Mouse (Mus musculus): ENCODE measurements at regions not wholly inside any gene's neighbourhood (a gene's known extent, or its start where the extent isn't known, plus 50 kb on each side); places are given as distances from the start of the nearest gene placed in this dataset.
A peak's percentile ranks its signal among the peaks of the same experiment; 100 is the strongest.

DNA sequence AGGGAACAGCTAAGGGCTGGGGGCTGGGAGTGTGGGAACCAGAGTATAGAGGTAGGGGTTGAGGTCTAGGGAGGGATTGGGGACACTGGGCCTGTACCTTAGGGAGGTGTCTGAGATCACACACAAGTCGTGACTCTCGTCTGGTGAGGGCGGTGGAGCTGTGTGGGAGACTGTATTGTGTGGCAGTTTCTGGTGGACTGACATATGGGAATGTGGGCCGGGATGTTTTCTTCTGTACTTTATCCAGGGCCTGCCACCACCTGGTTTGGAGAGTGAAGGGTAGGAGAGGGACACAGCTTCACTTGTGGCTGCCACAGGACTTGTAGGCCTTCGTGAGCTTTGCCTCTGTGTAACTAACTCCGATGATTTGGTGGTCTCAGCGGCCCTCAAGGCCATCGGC, 112.5 kb upstream of the A530016L24Rik start:
- DNase-seq (ENCODE audit: low read depth, low spot score): peak; percentile 64

DNA sequence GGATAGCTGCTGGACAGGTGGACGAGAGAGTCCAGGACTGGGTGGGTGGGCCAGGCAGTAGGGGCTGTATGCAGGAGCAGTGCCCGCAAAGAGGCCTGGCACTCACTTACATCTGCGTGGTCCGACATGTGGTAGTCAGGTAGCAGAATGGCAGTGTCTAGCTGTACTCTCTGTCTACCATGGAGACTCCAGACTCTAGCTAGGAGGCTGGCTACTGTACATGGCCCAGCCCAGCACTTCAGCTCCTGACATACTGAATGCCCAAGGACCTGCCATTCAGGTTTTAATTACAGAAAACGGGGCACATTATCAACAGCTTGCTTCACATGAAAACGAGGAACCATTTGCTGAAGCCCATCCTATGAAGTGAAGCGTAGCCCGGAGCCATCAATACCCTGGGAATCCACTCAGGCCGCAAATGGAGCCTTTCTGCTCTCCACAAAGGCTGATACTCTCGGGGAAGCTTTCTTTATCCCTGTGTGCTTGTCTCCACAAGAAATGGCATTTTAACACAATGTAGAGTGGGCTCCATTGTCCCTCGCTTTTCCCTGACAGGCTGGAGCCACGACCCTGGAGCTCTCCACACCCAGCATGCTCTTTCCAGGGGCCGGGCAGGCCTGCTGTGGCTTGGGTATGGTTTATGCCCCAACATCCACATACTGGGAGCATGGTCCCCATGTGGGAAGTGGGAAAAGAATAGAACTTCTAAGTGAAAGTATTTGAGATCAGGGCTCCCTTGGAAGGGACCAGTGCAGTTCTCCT, 110.6 kb upstream of the A530016L24Rik start:
- no peak for DNase-seq (ENCODE audit: low read depth, low spot score)

DNA sequence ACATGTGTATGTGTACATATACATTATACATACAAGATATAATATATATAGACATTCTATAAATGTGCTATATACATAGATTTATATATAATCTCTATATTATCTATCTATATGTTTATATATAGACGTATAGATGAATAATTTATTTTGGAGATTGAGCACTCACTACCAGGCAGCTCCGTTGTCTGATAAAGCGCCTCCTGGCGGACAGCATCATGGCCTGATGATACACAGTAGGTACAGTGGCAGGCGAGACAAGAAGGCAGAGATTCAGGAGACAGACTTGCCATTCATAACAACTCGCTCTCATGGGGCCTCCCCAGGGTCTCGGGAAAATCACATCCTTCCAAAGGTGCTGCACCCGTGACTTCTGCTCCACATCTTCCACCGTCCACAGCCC, 101.4 kb upstream of the A530016L24Rik start:
- DNase-seq (ENCODE audit: low read depth, low spot score): no peak

DNA sequence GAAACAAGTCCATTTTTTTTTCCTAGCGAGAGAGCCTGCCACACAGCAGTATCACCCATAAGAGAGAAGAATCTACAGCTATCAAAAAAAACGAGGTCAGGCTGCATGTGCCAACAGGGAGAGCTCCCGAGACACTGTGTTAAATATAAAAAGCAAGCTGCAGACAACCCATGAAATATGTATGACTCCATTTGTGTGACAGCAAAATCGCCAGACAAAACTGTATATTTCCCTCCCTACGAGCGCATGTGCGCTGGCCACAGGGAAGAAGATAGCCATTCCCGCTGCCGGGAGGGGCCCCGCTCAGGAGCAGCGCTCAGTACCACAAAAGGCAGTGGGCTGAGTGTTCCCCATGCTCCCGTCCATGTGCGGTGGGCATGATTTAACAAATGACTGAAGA, 93.3 kb upstream of the A530016L24Rik start:
- peak; percentile 14 for DNase-seq (ENCODE audit: low read depth, low spot score)

DNA sequence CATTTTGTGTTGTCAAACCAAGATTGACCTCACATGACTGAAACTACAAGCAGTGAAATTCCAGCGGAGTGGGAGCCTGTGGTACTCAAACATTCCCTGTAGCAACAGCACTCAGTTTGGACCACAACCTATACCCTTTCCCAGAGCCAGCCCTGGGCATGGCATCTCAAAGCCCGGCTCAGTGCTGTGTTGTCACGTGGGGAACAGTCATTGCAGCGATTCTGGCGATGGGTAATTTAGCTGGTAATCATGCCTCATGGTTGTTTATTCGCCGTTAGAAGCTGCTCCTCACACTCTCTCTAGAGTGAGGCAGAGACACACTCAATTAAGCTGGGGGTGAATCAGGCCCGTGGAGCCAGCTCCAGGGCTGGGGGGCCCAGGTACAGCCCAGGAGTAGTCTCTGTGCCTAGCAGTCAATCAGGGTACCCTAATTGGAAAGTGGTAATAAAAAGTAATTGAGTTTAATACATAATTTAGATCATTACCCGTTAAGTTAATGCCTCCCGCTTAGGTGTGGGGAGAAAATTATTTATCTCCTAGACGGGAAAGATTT, 85.5 kb upstream of the A530016L24Rik start:
- no peak for DNase-seq (ENCODE audit: low read depth, low spot score)

DNA sequence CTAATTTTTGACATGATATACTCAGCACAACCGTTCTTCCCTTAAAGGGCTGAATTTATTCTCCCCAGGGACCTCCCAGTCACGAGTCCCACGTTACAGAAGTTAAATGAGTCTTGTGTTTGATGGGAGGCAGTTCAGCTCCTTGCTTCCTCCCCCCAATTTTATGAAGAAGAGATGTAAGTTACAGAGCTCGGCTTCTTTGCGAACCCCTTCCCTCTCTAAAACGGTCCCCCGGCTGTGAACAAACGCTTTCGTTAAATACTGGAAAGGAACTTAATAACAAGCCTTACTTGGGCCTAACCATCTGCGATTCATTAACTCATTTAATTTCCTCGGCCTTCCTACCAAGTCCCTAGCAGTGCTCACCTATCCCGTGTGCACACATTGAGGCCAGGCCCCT, 84.9 kb upstream of the A530016L24Rik start:
- DNase-seq (ENCODE audit: low read depth, low spot score): no peak

DNA sequence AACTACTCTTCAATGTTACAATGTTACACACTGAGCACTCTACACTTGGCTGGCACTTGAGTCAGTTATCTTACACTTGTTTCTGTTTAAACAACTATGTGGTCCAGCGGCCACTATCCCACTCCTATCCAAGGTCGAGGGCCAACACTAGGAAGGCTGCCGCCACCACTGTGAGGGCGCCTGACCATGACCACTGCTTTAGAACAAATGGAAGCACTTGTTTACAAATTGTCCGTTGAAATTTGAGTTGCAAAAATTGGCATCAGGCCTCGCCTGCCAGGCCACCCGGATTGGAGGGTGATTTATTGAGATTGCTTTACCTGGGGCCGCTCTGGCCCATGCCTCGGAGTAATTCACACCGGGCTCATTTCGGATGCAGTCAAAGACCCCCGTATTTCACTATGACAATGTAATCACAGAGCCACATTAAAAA, 83.5 kb upstream of the A530016L24Rik start:
- DNase-seq (ENCODE audit: low read depth, low spot score): no peak

DNA sequence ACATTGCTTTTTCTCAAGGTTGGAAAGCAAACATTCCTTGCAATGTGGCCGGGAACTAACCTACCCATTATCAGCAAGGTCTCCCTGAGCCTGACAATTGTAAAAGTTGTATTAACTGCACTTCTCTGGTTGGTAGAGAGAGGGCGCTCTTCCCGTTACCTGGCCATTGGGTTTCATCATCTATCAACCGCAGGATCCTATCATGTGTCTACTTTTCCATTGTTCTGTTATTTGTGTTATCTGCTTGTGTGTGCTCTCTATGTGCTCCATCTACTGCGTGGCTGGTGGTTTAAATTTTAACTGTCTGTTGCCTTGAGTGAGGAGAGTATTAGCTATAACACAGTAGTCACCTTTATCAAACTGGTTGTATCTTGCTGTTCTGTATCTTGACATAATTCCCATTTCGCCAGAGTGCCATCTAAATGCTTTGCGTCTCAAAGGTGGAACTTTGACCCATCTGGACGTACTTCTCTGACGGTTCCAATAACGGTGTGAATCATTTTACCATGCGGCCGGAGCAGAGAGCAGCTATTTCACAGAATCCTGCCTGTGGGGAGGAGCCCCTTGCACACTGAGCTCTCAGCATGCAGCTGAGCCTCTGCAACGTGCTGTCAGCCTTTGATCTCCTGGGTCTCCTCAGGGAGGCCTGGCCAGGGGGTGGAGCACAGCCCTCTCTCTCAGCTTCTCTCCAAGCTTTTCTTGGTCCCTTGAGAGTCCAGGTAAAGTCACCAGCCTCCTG, 77.5 kb upstream of the A530016L24Rik start:
- no peak for DNase-seq (ENCODE audit: low read depth, low spot score)

DNA sequence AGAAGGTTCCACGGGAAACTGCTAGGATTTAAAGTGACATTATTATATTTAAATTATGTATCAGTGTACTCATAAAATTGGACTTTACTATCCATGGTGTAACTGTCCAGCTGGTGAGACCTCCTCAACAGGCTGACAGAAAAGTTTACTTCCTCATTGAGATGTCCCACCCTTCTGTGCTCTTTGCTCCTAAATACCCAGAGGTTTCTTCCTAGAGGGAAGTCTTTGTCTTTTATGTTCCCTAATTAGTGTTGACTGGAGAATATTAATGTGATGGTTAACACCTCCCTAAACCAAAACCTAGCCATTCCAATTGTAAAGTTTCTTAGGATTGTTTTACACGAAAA, 76.9 kb upstream of the A530016L24Rik start:
- no peak for DNase-seq (ENCODE audit: low read depth, low spot score)

DNA sequence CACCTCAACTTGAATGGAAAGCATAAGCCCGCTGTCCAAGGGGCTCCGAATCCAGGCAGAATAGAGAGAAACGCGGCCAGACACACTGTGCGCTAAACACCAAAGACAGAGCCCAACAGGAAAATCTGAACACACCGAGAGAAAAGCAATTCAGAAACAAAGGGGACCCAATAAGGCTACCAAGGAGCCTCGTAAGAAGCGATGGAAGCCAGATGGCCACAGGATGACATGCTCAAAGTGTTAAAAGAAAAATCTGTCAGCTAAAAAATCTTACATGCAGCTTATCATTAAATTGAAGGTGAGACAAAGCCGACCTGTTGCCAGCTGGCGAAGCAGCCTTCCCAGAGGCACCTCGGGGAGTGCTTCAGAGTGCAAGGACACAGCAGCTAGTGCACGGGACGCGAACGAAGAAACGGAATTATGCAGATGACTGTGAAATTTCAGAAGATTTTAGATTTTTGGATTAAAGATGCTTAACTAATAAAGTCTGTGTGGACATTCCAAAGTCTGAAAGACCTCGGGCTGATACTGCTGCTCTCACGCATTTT, 73.2 kb upstream of the A530016L24Rik start:
- no peak for DNase-seq (ENCODE audit: low read depth, low spot score)

DNA sequence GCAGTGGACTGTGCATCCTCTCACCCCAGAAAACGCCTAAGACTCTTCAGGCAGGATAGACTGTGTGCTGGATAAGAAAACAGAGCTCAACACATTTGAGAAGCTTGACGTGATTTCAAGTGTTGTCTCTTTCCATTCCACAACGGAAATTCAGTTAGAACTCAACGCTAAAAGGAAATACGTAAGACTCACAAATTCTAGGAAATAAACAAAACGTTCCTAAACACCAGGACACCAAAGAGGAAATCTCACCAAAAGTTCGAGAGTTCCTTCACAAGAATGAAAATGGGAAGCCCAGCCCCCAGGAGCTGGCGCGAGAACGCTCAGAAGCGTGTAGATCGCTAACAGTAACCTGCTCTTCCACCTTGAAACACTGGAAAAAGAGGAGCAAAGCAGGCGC, 72.7 kb upstream of the A530016L24Rik start:
- no peak for DNase-seq (ENCODE audit: low read depth, low spot score)

DNA sequence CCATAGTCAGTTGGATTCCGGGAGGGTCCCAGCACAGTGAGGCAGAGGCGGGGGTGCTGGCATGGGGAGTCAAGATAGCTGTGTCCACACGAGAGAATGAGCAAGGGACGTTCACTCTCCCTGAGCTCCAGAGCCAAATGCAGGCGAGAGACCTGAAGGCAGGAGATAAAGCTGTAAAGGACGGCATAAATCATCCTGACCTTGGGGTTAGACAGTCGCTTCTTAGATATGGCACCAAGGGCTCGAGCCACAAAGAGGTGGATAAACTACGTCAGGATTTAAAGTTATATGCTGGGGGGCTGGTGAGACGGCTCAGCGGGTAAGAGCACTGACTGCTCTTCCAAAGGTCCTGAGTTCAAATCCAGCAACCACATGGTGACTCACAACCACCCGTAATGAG, 70.6 kb upstream of the A530016L24Rik start:
- no peak for DNase-seq (ENCODE audit: low read depth, low spot score)

DNA sequence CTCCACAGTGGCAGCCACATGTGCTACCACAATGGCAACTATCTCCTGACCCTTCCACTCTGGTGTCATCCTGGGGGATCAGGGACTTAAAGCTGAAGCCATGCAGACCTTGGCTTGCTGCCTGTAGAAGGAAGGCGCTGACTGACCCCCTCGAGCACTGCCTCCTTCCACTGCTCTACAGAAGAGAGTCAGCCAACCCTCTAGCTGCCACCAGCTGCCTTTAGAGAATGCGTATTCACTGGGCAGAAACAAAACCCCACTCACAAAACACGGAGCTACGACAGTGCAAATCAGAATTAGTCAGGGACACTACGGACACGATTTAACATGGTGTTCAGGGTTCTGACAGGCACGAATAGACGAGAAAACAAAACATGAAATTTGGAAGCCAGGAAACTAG, 67.1 kb upstream of the A530016L24Rik start:
- no peak for DNase-seq (ENCODE audit: low read depth, low spot score)

DNA sequence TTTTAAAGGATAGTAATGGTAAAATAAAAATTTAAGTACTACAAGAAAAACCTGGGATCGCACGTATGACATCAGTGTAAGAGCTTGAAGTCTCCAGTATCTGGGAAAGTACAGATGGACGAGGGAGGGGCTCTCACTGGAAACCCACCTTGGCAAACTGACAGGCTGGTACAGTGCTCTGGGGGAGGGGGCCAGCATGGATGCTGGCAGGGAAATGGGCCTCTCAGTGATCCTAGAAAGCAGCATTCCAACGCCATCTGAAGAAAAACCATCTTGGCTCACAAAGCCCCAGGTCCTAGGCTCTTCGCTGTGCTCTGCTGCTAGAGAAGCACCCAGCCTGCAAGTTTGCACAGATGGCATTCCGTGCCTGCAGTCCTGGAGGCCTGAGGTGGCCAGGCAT, 65.1 kb upstream of the A530016L24Rik start:
- DNase-seq (ENCODE audit: low read depth, low spot score): no peak

DNA sequence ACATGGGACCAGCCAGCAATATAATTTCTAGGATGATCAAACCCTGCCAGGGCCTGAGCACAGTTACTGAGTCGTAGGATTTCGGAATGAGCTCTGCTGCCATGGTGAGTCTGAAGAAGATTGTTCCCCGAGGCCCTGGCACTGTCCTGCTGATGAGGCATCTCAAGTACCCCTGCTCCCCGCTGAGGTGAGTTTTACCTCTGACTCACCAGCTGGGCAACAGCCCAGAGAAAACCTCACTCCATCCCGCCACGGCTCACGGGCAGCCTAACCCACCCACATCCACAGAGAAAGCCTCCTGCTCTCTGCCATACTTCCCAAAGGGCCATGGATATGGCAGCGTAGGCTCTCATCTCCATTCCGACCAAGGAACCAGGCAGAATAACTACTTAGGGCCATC, 62.6 kb upstream of the A530016L24Rik start:
- no peak for DNase-seq (ENCODE audit: low read depth, low spot score)

DNA sequence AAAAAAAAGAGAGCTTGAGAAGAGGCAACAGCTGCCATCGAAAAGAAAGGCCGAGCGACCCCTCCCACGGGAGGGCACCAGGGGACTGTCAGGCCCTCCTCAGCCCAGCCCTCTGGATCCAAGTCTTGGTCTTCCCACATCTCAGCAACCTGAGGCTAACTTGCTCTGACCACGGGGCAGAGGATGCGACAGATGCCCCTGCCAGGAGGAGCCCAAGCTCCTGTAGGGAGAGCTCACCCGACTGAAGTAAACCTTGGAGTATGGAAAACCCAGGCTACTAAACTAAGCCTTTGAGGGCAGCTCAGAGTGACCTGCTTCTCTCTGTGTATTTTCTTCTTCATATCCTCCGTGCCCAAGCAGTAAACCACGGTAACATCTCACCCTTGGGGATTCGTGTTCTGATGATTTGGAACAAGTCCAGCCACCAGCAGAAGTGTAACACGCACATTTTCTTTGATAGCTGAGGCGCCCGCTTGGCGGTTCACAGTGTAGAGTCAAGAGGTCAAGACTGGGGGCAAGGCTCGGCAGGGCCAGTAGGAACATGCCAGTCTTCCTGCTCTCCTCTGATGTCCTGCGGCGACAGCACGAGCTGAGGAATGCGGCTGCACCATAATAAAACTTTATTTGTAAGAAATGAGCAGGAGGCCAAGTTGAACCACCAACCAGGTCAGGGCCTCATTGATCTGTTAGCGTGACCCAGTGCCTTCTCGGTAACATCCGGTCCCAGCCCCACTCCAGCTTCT, 59.0 kb upstream of the A530016L24Rik start:
- DNase-seq (ENCODE audit: low read depth, low spot score): no peak

DNA sequence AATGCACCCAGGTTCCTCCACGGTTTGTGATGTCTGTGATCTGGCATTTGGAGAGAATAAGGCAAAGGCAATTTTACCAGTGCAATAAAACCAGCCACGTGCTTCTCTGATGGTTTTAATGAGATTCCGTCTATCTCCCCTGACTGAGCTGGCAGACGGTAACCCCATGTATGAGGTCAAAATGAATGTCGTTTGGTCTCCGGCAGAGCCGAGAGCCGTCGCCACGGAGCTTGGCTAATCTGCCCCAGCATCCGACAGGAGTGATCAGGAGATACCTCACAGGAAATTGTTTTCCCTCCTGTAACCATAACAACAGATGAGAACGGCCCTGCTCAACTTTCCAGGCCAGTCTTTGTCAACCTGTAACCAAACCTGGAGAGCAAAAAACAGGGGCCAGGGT, 55.9 kb upstream of the A530016L24Rik start:
- no peak for DNase-seq (ENCODE audit: low read depth, low spot score)

DNA sequence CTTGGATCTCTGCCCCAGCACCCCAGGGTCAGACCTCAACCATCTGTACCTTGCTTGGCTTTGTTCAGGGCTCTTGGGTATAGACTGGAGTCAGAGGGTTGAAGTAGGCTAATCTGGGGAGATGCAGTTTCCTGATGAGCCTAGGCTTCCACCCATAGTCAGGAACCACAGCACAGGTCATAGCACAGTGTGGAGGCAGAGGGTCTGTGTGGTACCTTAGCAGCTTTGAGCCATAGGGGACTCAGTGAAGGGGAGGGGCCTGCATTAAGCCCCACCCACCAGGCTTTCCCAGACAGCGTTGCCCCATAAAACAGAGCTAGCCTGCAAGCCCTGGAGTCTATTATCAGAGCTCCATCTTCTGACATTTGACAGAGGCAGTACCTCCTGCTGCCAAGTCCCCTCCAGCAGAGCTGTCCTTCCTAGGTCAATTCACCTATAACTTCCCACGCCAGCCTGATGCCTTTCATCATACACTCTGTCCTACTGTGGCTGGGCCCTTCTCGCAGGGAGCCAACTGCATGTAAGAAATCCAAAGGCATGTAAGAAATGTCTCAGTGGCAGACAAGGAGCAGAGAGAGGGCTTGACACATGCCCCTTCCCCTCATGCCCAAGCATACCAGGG, 54.5 kb upstream of the A530016L24Rik start:
- no peak for DNase-seq (ENCODE audit: low read depth, low spot score)

DNA sequence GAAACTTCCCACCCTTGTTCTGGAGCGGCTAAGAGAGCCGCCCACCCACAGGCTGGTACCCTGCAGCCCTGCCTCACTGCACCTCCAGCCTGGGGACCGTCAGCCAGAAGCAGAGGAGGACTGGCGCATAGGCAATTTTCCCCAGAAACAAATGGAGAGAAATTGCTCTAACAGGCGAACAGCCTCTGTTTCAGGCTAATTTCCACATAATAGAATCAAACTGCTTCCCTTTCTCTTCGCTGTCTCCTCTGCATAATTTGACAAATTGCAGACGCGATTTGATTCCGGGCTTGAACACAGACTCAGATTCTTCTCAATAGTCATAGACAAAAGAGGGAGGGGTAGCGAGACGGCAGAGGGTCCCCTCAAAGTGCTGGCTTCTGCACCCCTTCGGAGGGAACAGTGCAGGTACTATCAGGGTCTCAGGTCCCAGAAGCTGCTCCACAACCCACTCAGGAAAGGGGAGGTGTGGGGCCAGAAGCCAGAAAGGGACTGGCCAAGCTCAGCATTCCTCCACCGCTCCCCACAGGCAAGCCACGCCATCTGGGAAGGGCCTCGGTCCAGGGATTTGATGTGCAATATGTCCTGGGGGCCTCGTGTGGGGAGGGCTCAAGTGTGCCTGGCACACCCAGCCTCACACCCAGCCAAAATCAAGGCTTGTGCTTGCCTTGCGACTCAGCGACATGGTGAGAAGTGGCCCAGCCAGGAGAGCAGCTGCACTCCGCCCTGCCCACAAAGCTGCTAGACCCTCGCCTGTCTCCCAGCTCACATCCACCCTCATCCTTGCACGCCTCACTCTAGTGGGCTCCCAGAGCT, 53.7 kb upstream of the A530016L24Rik start:
- DNase-seq (ENCODE audit: low read depth, low spot score): peak; percentile 94

DNA sequence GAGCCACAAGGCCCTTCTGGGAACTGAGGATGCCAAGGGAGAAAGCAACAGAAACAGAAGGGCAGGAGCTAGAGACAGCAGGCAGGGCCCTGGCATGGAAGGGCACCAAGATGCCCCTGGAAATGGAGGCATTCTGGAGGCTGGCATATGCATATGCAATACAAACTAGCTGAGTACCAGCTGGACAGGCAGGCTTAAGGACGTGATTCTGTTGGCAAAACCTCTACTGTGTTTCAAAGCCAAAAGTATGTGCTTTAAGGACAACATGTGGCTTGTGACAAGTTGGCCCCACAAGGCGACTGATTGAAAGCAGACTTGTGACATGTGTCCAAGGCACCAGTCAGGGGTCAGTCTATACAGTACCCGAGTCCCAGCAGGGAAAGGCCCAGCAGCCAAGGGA, 52.2 kb upstream of the A530016L24Rik start:
- DNase-seq (ENCODE audit: low read depth, low spot score): peak; percentile 78

DNA sequence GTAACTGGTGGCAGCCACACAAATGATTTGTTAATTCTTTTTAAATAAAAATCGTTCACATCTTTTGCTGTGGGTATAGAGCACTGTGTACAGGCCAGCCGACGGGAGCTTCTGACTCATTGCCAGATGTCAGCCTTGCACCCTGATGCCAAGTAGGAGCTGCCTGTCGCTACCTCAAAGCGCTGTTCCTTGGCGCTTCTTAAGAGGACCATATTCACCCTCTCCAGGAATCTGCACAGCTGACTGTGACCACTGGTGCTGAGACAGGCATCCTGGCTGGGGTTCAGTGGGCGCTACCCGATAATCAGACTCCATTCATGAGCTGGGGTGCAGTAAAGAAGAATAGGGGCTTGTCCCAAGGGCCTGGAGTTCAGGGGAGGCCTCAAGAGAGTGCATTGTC, 51.0 kb upstream of the A530016L24Rik start:
- DNase-seq (ENCODE audit: low read depth, low spot score): peak; percentile 60
